Mouse (Mus musculus): ENCODE measurements around the gene Icos.
A peak's percentile ranks its signal among the peaks of the same experiment; 100 is the strongest.

Icos gene

DNA sequence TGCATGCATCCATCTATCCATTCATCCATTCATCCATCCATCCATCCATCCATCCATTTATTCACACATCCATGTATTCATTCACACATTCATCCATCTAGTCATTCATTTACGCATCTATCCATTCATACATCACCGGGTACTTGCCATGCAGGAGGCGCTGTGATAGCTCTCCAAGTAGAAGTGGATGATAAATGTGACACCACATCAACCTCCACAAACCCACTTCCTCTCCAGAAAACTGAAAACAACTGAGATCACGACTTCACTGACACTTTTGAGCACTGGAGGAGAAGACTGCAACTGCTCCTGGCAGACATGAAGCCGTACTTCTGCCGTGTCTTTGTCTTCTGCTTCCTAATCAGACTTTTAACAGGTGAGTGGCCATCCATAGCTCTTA is at the start of gene Icos:
Gene Icos (plus strand): TSS at position 287 of the 400 bp plus-strand sequence.
- DNase-seq (ENCODE audit: extremely low read depth, low read depth, low spot score) = no peak

DNA sequence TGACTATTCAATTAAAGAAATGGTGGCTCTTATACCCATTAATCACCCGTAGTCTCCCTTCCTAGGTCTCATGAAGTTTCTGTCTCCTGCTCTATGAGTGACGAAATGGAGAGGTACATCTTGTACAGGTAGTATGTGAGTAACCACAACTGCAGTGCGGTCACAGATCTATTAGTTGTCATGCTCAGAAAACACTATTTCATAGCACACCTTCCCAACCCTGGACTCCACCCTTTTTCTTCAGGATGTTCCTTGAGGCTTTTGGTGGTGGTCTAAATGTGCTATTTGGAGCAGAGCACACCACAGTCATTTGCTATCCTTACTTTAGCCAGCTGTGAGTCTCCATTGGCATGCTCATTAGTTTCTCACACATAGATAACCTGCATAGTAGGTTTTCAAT is 48.7 kb upstream of the Icos start:
- no peak for DNase-seq (ENCODE audit: extremely low read depth, low read depth, low spot score)

DNA sequence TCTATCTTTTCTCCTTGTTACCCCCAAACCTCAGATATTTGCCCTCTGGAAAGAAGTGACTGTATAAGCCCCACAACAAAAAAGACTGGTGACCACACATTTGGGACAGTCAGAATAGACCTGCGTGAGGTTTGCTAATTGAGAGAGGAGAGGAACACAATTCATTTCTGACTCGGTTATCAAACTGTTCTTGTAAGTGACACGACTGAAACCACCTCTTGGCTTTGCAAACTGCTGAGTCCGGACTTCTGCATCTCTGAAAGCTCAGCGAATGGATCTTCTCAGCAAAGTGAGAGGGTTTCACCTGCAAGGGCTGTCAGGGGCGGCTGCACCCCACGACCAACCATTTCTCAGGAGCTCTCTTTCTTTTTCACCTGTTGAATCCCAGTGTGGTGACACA is 47.3 kb upstream of the Icos start:
- no peak for DNase-seq (ENCODE audit: extremely low read depth, low read depth, low spot score)

- DNase-seq (ENCODE audit: extremely low read depth, low read depth, low spot score) = peak; percentile 11
Measured at GRCm38 (mm10) chr1:60935968-60936581, 41.7 kb upstream of the Icos start.

GRCm38 (mm10) chr1:60936963-60937711 is 40.6 kb upstream of the Icos start:
- DNase-seq (ENCODE audit: extremely low read depth, low read depth, low spot score) = no peak

DNA sequence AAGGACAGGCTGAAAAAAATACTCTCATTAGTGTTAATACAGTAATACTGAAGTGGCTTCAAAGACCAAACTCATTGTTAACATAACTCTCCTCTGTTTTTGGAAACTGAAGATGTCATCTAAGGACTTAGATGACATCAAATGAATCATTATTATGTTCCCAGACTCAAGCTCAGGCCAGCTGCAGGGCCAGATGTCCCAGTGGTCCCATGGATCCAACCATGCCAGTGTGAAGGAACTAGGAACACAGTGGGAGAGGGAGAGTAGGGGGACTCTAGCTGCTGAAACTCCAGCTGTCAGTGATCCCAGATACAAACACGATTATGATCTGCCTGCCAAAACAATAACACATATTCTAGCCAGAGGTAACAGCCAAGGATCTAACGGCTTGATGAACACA is 39.5 kb upstream of the Icos start:
- no peak for DNase-seq (ENCODE audit: extremely low read depth, low read depth, low spot score)

DNA sequence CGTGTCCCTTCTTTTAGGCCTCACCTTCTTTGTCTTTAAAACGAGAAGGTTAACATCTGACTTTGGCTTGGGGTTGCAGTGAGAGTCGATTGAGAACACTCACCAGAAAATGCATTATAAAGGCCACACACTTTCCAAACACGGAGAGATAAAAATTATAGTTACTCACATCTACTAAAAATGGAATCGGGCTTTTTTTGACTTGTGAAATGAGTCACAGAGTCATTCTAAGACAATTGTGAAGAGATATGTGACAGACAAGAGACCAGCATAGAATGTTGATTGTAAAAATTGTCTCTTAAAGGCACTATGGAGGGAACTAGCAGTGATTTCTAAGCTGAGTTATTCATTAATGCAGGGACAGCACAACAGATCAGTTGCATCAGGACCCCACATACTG is 38.8 kb upstream of the Icos start:
- no peak for DNase-seq (ENCODE audit: extremely low read depth, low read depth, low spot score)

DNA sequence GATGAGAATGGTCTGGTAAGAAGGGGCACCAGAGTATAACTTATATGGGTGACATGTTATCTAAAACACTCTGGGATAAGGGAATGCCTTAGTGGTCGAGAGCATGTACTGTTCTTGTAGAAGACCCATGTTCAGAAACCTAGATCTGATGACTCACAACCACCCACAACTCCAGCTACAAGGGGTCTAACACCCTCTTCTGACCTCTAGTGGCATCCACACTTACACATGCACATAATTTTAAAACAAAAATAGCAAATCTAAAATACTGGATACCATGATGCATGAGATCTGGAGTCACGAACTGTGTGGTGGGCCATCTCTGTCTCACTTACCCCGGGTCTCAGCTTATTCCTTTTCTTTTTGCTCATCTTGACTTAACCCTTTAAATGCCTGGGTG is 37.7 kb upstream of the Icos start:
- no peak for DNase-seq (ENCODE audit: extremely low read depth, low read depth, low spot score)

- DNase-seq (ENCODE audit: extremely low read depth, low read depth, low spot score) = no peak
Measured at GRCm38 (mm10) chr1:60940620-60941019, 37.1 kb upstream of the Icos start.

- no peak for DNase-seq (ENCODE audit: extremely low read depth, low read depth, low spot score)
Measured at GRCm38 (mm10) chr1:60941056-60942048, 36.4 kb upstream of the Icos start.

DNA sequence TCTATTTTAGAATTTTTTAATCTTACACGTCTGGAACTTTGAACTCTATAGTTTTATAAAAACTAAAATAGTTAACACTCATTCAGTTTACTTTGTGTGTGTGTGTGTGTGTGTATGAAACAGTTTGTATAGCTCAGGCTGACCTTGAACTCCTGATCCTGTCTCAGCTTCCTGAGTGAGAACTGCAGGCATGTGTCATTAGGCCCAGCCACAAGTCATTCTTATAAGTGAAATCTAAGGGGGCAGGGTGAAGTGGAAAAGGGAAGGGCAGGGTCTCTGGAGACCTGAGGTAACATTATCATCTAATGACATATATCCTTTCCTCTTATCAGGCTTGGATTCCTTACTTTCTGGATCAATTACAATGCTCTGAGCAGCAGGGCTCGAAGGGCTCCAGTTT is 34.8 kb upstream of the Icos start:
- no peak for DNase-seq (ENCODE audit: extremely low read depth, low read depth, low spot score)

DNA sequence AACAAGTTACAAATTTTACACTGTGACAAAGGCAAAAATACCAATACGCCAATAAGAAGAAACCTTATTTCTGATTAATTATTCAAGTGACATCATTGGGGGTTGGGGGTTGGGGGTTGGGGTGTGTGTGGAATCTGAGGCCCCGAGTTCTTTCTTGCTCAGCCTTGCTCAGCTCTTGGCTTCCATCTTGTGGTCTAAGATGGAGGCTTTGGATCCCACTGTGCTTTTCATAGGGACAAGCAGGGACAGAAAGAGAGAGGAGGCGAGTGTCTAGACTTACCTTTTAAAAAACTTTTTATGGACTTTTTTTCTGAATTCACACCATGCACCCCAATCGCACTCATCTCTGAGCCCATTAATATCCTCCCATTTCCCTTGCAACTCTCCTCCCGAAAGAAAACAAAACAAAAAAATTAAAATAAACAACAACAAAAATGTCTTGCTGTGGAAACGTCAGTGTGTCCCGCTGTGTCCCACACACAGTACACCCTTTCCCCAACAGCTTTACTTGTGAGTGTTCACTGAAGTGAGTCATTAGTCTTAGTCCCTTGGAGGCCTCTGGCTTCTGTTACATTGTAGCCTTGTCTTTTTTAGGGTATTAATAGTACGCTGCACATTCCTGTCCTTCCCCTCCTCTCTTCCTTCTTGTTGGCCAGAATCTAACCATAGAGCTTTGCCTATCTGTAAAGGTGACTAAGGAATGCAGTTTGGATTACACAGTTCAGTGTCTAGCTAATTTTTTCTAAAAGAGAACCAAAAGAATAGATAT is 31.9 kb upstream of the Icos start:
- no peak for DNase-seq (ENCODE audit: extremely low read depth, low read depth, low spot score)

- DNase-seq (ENCODE audit: extremely low read depth, low read depth, low spot score) = no peak
Measured at GRCm38 (mm10) chr1:60948112-60948511, 29.6 kb upstream of the Icos start.

DNA sequence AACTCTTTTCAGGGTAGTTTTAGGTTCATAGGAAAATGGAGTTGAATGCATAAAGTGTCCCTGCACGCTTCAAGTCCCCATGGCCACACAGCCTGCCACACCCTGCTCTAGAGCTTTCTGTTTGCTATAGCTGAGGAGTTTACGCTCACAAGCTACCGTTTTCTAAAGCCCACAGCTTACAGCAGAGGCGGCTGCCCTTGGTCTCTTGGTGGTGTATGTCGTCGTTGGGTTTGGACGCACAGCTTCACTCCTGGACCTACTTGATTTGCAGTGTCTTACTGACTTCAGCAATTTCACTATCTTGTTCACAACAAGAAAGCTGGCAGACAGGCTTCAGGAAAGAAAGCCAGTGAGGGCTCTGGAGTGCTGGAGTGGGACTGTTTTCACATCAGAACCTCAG is 24.8 kb upstream of the Icos start:
- no peak for DNase-seq (ENCODE audit: extremely low read depth, low read depth, low spot score)

DNA sequence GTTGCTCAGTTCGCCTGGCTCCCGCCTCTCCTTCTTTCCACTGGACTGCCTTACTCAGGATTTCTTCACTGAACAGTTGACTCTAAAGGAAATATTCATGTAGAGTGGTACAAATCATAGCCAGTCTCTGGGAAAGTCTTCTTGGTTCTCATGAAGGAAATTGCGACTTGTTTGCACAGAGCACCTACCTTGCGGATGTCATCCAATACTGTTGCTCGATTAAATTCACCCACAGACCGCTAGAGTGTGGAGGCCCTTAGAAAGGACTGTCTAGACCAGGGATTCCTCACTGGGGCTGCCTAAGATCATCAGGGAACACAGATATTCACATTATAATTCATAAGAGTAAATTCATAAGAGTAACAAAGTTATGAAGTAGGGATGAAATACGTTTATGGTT is 24.0 kb upstream of the Icos start:
- no peak for DNase-seq (ENCODE audit: extremely low read depth, low read depth, low spot score)

DNA sequence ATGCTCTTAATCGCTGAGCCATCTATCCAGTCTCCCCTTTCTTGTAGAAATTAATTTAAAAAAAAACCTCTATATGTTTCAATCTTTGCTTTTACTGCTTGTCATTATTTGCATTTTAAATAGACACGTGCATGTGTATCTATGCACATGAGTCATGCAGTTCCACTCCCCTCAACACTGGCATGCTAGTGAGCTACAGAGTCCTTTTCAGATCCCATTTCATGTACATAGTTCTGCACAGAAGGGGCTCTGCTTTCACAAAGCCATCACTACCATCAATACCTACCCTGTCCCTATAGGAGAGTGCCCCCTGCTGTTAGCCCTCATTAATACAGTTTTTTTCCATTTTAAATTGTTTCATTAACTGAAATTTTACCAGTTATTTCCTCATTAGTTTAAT is 23.0 kb upstream of the Icos start:
- DNase-seq (ENCODE audit: extremely low read depth, low read depth, low spot score) = no peak

DNA sequence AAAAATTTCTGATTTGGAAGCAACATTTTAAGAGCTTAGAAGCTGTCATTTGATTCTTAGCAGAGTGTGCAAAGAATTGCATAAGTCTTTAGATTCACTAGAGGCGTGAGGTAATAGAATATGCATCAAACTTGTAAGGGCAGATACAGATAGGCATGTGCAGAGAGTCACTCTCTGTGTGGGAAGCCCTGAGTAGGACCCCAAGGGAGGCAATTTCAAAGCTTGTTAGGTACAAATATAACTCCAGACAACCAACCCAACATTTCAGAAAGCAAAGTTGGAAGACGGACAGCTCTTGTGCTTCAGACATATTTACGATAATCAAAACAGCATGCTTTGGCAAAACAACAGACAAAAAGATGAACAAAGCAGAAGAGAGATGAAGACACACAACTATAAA is 22.5 kb upstream of the Icos start:
- no peak for DNase-seq (ENCODE audit: extremely low read depth, low read depth, low spot score)

- no peak for DNase-seq (ENCODE audit: extremely low read depth, low read depth, low spot score)
Measured at GRCm38 (mm10) chr1:60956196-60956595, 21.5 kb upstream of the Icos start.

DNA sequence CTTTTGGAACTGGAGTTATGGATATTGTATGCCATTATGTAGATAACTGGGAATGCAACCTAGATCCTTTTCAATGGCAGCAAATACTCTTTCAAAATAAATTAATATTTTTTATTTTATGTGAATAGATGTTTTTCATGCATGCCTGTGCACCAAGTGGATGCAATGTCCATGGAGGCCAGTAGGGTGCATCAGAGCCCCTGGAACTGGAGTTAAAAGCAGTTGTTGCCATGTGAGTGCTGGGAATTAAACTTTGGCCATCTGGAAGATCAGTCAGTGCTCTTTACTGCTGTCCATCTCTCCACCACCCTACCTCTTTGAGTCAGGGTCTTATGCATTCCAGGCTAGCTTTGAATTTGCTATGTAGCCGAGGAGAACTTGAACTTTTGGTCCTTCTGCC is 19.4 kb upstream of the Icos start:
- DNase-seq (ENCODE audit: extremely low read depth, low read depth, low spot score) = no peak

- DNase-seq (ENCODE audit: extremely low read depth, low read depth, low spot score) = no peak
Measured at GRCm38 (mm10) chr1:60959246-60959645, 18.5 kb upstream of the Icos start.

- no peak for DNase-seq (ENCODE audit: extremely low read depth, low read depth, low spot score)
Measured at GRCm38 (mm10) chr1:60960451-60960850, 17.3 kb upstream of the Icos start.
